Mouse (Mus musculus) intestine, embryonic 15.5 days (tissue): Measurements from ENCODE around the gene Tprgl. TPM values are rescaled to one million over a fixed set of nuclear protein-coding genes. Genes with fewer than 3 reads are reported as not detected.

Experiments used
- ATAC-seq: fragments of 200-750 bp; cut with Nextera tagmentation; 2 replicates; pipeline ENCODE4 v1.8.0; 2017; ENCODE audit warnings: moderate TSS enrichment, moderate library complexity
- H3K27ac ChIP-seq: fragments of 300-500 bp; sonication (generic); 2 replicates; pipeline ENCODE4 v1.5.1; 2015; ENCODE audit warnings: mild to moderate bottlenecking, inconsistent platforms
- H3K27me3 ChIP-seq: fragments of 300-500 bp; sonication (generic); replicated peaks from 2 replicates; pipeline ENCODE4 v1.6.1; 2015; ENCODE audit warnings: inconsistent platforms
- H3K36me3 ChIP-seq: fragments of 300-500 bp; sonication (generic); 2 replicates; pipeline ENCODE4 v1.6.1; 2015; ENCODE audit warnings: inconsistent platforms
- H3K4me1 ChIP-seq: fragments of 300-500 bp; sonication (generic); replicated peaks from 2 replicates; pipeline ENCODE4 v1.6.1; 2015; ENCODE audit warnings: inconsistent platforms
- H3K4me2 ChIP-seq: fragments of 300-500 bp; sonication (generic); replicated peaks from 2 replicates; pipeline ENCODE4 v1.6.1; 2015; ENCODE audit warnings: mild to moderate bottlenecking, inconsistent platforms
- H3K4me3 ChIP-seq: fragments of 300-500 bp; sonication (generic); replicated peaks from 2 replicates; pipeline ENCODE4 v1.5.1; 2015; ENCODE audit warnings: inconsistent platforms
- H3K9ac ChIP-seq: fragments of 300-500 bp; sonication (generic); 2 replicates; pipeline ENCODE4 v1.6.1; 2015; ENCODE audit warnings: inconsistent platforms
- H3K9me3 ChIP-seq: fragments of 300-500 bp; sonication (generic); 2 replicates; pipeline ENCODE4 v1.6.1; 2016; ENCODE audit warnings: inconsistent platforms
- WGBS: fragments of 180-500 bp; shearing (Covaris S2); methylation state at CpG from one replicate; pipeline ENCODE4 v1.1.7; 2015; 5-methylcytosine and 5-hydroxymethylcytosine counted together
- polyA plus RNA-seq: library from polyadenylated mRNA; unstranded; fragments of >200 nt; fragmentation: Nextera tagmentation; extraction: Ambion mirVana; gene quantifications from 2 replicates; pipeline ENCODE4 v1.2.1, GENCODE M21; 2015

Gene Tprgl
- polyA plus RNA-seq, 1 experiment from 2014 or later, result 102 TPM

GRCm38 (mm10) chr4:154183566-154183965 lies 23.1 kb upstream of the Tprgl start:
- Histone ChIP-seq H3K27me3 (no peaks in the 10 kb centered on the region), H3K4me3 (no peak overlapping the region), H3K36me3 (no peaks in the 10 kb centered on the region), H3K9ac (no peak overlapping the region), H3K4me1 (no peaks in the 10 kb centered on the region), H3K9me3 (no peaks in the 10 kb centered on the region), H3K27ac (no peak overlapping the region), H3K4me2 (no peak overlapping the region)
- 67% methylated on average over 5 of the region's 5 CpGs for WGBS
- no peak for ATAC-seq

GRCm38 (mm10) chr4:154181001-154181400 lies 20.5 kb upstream of the Tprgl start:
- no peak overlapping the region for H3K4me2 ChIP-seq
- no peak overlapping the region for H3K9ac ChIP-seq
- no peaks in the 10 kb centered on the region for H3K27me3 ChIP-seq
- no peak overlapping the region for H3K4me3 ChIP-seq
- no peaks in the 10 kb centered on the region for H3K36me3 ChIP-seq
- whole genome bisulfite sequencing, result 44% methylated on average over 7 of the region's 7 CpGs
- no peak for ATAC-seq
- no peaks in the 10 kb centered on the region for H3K4me1 ChIP-seq
- H3K9me3 ChIP-seq, result no peaks in the 10 kb centered on the region
- no peak overlapping the region for H3K27ac ChIP-seq

GRCm38 (mm10) chr4:154177257-154177656 lies 16.8 kb upstream of the Tprgl start:
- Histone ChIP-seq H3K4me1 (no peaks in the 10 kb centered on the region), H3K27ac (no peak overlapping the region), H3K36me3 (no peaks in the 10 kb centered on the region), H3K9ac (no peak overlapping the region), H3K4me3 (no peak overlapping the region), H3K27me3 (peaks cover 19% of the 10 kb centered on the region), H3K9me3 (no peaks in the 10 kb centered on the region), H3K4me2 (no peak overlapping the region)
- ATAC-seq, result peak; percentile 25; the same call in 1 of the 2 replicates
- WGBS, result 51% methylated on average over 8 of the region's 8 CpGs

- H3K36me3 ChIP-seq, result no peaks in the 10 kb centered on the region
- no peak overlapping the region for H3K9ac ChIP-seq
- H3K27me3 ChIP-seq, result peaks cover 59% of the 10 kb centered on the region
- no peaks in the 10 kb centered on the region for H3K9me3 ChIP-seq
- H3K4me3 ChIP-seq, result peak overlapping the region; percentile 52
- no peak overlapping the region for H3K27ac ChIP-seq
- 40% methylated on average over 13 of the region's 13 CpGs for WGBS
- H3K4me1 ChIP-seq, result peaks cover 23% of the 10 kb centered on the region
- H3K4me2 ChIP-seq, result peak overlapping the region; percentile 89
- ATAC-seq, result no peak
Measured at GRCm38 (mm10) chr4:154171931-154172604, 11.6 kb upstream of the Tprgl start.

- WGBS, result 3% methylated on average over 37 of the region's 37 CpGs
- H3K9ac ChIP-seq, result peak overlapping the region; percentile 37
- H3K4me3 ChIP-seq, result peak overlapping the region; percentile 52
- 0 out of 2 replicates have a peak, but pooled peaks have one; percentile 22 for ATAC-seq
- H3K27ac ChIP-seq, result no peak overlapping the region
- H3K4me2 ChIP-seq, result peak overlapping the region; percentile 89
- H3K9me3 ChIP-seq, result no peaks in the 10 kb centered on the region
- peaks cover 59% of the 10 kb centered on the region for H3K27me3 ChIP-seq
- no peaks in the 10 kb centered on the region for H3K36me3 ChIP-seq
- H3K4me1 ChIP-seq, result peaks cover 23% of the 10 kb centered on the region
Measured at GRCm38 (mm10) chr4:154171151-154171930, 10.9 kb upstream of the Tprgl start.

GRCm38 (mm10) chr4:154170506-154171150 lies 10.2 kb upstream of the Tprgl start, which contains the start of gene Megf6:
Megf6 (plus strand) TSS chr4:154170730.
- H3K27me3 ChIP-seq, result peaks cover 59% of the 10 kb centered on the region
- peak within 1 kb of the TSS; percentile 52 for H3K4me3 ChIP-seq
- H3K4me2 ChIP-seq, result peak within 1 kb of the TSS; percentile 89
- H3K36me3 ChIP-seq, result no peaks in the 10 kb centered on the region
- H3K9me3 ChIP-seq, result no peaks in the 10 kb centered on the region
- H3K4me1 ChIP-seq, result peaks cover 23% of the 10 kb centered on the region
- H3K27ac ChIP-seq, result no peak within 1 kb of the TSS
- ATAC-seq, result peak; percentile 85
- H3K9ac ChIP-seq, result peak within 1 kb of the TSS; percentile 37
- 0% methylated on average over 52 of the region's 61 CpGs for WGBS

- 3% methylated on average over 15 of the region's 15 CpGs for WGBS
- Histone ChIP-seq H3K4me1 (peaks cover 23% of the 10 kb centered on the region), H3K9ac (peak overlapping the region; percentile 24), H3K9me3 (no peaks in the 10 kb centered on the region), H3K27me3 (peaks cover 59% of the 10 kb centered on the region), H3K27ac (no peak overlapping the region), H3K4me3 (peak overlapping the region; percentile 52), H3K4me2 (peak overlapping the region; percentile 89), H3K36me3 (no peaks in the 10 kb centered on the region)
- peak; percentile 23; the same call in 1 of the 2 replicates for ATAC-seq
Measured at GRCm38 (mm10) chr4:154170021-154170420, 9.6 kb upstream of the Tprgl start.

GRCm38 (mm10) chr4:154167053-154167452 lies 6.6 kb upstream of the Tprgl start:
- H3K4me2 ChIP-seq, result no peak overlapping the region
- 22% methylated on average over 5 of the region's 5 CpGs for WGBS
- peaks cover 23% of the 10 kb centered on the region for H3K4me1 ChIP-seq
- H3K9me3 ChIP-seq, result no peaks in the 10 kb centered on the region
- no peak overlapping the region for H3K9ac ChIP-seq
- peaks cover 37% of the 10 kb centered on the region for H3K27me3 ChIP-seq
- no peaks in the 10 kb centered on the region for H3K36me3 ChIP-seq
- ATAC-seq, result no peak
- no peak overlapping the region for H3K4me3 ChIP-seq
- H3K27ac ChIP-seq, result no peak overlapping the region

GRCm38 (mm10) chr4:154163296-154163695 lies 2.8 kb upstream of the Tprgl start:
- WGBS, result 15% methylated on average over 7 of the region's 7 CpGs
- ATAC-seq, result no peak
- Histone ChIP-seq H3K27me3 (no peaks in the 10 kb centered on the region), H3K9me3 (no peaks in the 10 kb centered on the region), H3K36me3 (peaks cover 1% of the 10 kb centered on the region), H3K4me1 (peaks cover 11% of the 10 kb centered on the region), H3K4me3 (no peak overlapping the region), H3K27ac (no peak overlapping the region), H3K4me2 (no peak overlapping the region), H3K9ac (no peak overlapping the region)

- peak overlapping the region; percentile 72 for H3K27ac ChIP-seq
- peak overlapping the region; percentile 71 for H3K9ac ChIP-seq
- H3K27me3 ChIP-seq, result no peaks in the 10 kb centered on the region
- H3K36me3 ChIP-seq, result peaks cover 19% of the 10 kb centered on the region
- H3K9me3 ChIP-seq, result no peaks in the 10 kb centered on the region
- H3K4me3 ChIP-seq, result peak overlapping the region; percentile 98
- H3K4me2 ChIP-seq, result peak overlapping the region; percentile 87
- peaks cover 11% of the 10 kb centered on the region for H3K4me1 ChIP-seq
- ATAC-seq, result peak; percentile 62
- WGBS, result 2% methylated on average over 45 of the region's 47 CpGs
Measured at GRCm38 (mm10) chr4:154159961-154160537, 417 bp downstream of the Tprgl start.

- Histone ChIP-seq H3K9ac (no peak overlapping the region), H3K4me1 (peaks cover 11% of the 10 kb centered on the region), H3K4me3 (no peak overlapping the region), H3K27ac (no peak overlapping the region), H3K36me3 (peaks cover 19% of the 10 kb centered on the region), H3K9me3 (no peaks in the 10 kb centered on the region), H3K4me2 (peak overlapping the region; percentile 87), H3K27me3 (no peaks in the 10 kb centered on the region)
- WGBS, result 17% methylated on average over 6 of the region's 6 CpGs
- ATAC-seq, result 0 out of 2 replicates have a peak, but pooled peaks have one; percentile 1
Measured at GRCm38 (mm10) chr4:154159002-154159401, 1.5 kb downstream of the Tprgl start.
